Mouse (Mus musculus): ENCODE results near the gene Epb41l3. TPM values are rescaled to one million over a fixed set of nuclear protein-coding genes. Genes with fewer than 3 reads are reported as not detected.

The Epb41l3 gene
- total RNA-seq, 2 experiments from 2014 or later = 28.7 to 29.0 TPM

DNA sequence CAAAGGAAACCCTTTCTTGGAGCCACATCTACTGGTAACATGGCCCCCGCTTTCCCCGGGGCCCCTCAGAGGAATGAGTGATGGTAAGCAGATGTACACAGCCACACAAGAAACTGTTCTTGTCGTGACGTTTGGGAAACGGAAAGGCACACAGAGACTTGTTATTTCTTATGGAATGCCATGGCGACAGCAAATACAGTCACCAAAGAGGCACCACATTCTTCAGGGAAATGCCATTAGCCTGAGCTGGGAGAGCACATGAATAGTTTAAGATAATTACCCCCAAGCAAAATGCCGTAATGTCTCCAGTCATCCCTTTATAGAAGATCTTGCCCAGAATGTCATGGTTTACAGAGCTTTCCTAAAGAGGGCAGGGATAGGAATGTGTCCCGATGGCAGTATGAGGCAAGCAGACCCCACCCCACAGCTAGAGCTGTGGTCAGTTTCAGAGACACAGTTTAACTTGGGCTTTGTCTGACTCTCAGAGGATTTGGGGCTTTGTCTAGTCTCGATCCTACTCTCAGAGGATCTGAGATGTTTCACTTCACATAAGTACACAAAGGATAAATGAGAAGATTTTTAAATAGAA, 152.0 kb downstream of the Epb41l3 start:
- intact Hi-C loops (cut with DNase I) = no loop called here
- no peak for DNase-seq

DNA sequence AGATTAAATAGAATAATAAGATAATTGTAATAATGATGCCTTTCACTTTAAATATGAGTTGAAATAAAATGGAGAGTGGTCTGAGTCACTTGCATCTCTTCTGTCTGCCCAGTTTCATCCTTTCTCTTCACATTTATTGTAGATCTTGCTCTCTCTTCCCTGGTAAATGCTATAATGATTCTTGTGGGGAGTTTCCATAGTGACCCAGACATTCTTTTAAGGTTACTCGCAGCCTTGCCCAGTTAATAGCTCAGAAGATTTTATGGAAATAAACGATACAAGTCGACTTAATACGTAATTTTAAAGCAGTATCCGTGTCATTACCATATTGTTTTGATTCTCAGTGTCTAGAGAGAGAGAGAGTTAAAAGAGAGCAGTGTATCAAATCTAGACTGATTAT, 154.0 kb downstream of the Epb41l3 start:
- no peak for DNase-seq
- intact Hi-C loops (cut with DNase I) = no loop called here

DNA sequence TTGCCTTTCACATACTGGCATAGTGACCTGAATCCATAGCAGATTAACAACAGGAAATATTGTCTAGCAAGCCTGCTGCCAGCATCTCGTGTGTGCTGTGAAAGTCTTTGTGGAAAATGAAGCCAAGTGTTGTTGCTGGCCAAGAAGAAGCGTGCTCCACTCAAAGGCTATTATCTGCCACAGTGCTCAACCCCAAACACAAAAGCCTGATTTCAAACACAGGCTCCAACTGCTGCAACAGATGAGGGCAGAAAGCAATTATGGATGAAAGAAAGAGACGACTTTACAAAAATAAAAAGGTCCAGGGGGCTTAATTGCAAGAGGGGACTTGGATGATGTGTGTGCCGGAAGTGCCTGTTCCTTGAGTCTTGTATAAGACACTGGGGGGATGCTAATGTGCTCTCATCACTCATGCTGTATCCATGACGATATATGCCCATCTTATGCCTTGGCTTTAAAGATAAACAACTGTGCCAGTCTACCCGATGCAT, 154.7 kb downstream of the Epb41l3 start:
- peak; percentile 11 to 23 for DNase-seq
- intact Hi-C loops (cut with DNase I) = no loop called here

DNA sequence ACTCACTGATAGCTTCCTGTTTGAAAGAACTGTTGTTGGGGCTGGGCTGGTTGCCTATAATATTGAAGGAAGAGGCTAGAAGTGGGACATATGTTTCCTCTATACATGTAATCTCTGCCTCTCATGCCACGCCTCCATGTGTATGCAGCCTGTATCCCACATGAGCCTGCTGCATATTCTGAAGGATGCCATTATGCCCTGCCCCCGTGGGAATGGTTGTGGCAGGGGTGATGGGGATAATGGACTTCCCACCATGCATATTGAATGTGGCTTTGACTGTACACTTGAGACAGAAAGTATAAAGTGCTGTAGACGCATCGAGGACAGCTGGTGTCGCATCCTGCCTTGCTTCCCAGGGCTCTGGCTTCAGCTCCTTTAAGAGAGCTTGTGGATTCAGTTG, 155.9 kb downstream of the Epb41l3 start:
- intact Hi-C loops (cut with DNase I) = no loop called here

DNA sequence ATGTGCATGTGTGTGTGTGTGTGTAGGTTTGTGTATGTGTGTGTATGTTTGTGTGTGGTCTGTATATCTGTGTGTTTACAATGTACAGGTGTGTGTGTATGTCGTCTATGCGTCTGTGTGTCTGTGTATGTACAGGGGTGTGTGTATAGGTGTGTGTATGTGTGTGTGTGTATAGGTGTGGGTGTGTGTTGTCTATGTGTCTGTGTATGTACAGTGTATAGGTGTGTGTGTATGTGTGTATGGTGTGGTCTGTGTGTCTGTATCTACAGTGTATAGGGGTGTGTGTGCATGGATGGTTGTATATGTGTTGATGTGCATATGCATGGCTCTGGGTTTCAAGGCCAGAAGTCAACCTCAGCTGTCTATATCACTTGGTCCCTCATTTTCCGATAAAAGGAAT, 161.7 kb downstream of the Epb41l3 start:
- no peak for DNase-seq
- intact Hi-C loops (cut with DNase I) = no loop called here

More for the DNA sequence above, 155.9 kb downstream of the Epb41l3 start:
- DNase-seq = no peak

DNA sequence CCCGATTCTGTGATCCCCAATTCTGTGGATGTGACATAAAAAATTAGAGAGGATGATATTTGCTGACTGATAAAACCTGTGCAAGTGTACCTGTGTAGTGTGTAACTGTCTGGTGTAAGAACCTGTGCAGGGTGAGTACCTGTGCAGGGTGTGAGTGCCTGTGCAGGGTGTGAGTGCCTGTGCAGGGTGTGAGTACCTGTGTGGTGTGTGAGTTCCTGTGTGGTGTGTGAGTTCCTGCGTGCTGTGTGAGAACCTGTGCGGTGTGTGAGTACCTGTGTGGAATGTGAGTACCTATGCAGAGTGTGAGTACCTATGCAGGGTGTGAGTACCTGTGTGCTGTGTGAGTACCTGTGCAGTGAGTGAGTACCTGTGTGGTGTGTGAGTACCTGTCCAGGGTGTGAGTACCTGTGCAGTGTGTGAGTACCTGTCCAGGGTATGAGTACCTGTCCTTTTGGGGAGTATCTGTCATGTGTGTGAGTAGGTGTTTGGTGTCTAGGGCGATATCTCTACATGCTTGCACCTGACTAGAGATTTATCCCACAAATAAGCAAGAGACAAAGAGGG, 163.4 kb downstream of the Epb41l3 start:
- no peak for DNase-seq
- intact Hi-C loops (cut with DNase I) = no loop called here

DNA sequence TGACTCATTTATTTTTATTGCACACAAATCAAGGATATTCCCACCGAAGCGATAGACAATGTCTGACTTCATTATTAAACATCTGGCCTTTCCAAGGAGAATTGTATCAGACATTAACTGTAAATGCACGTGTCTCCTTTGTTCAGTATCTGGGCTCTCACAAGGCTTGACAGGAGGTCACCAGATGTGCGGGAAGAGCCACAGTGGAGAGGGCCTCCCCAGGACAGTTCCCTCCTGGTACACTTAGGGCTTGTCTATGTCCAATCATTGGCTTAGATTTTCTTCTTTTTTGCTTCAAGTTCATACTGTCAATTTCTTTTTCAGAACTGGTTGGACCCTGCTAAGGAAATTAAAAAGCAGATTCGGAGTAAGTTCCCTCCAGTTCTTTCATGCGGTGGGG, 163.9 kb downstream of the Epb41l3 start:
- intact Hi-C loops (cut with DNase I) = no loop called here
- DNase-seq = no peak

DNA sequence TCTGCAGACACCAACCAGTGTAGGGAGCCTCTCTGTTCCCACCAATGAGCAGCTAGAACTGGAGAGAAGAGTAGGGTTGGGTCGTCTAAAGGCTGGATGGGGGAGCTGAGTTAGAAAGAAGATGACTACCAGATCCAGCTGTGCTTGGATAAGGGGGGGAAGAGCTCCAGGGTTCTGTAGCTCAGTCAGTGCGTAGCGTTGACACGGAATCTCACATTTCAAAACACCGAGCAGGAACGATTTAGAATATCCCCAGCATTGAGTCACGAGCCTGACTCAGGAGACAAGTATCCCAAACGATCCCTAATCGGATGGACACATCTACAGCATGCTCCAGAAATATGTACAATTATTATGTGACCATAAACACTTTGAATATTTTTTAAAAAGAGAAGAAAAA, 180.4 kb downstream of the Epb41l3 start:
- DNase-seq = no peak
- intact Hi-C loops (cut with DNase I) = loop anchor here (5.0 kb wide), 1 partner anchor 99 kb away; no protein-coding TSS in a partner anchor

DNA sequence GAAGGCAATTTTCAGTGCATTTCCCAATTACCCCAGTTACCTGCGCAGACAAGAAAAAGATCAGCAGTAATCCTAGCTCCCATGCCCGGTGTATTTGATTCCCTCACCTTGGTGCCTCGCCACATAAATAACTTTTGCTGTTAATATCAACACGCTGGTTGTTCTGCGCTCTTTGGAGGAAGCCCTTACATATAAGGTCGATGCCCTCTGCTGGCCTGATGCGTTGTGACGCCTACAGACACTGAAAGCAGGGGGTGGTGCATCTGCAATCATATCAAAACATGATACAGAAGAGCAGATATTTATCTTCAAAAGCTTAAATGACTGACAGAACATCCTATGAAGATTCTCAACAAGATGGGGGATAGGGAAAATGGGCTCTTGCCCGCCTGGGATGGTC, 181.0 kb downstream of the Epb41l3 start:
- intact Hi-C loops (cut with DNase I) = loop anchor here (5.0 kb wide), 1 partner anchor 99 kb away; no protein-coding TSS in a partner anchor
- peak; percentile 37 to 60 for DNase-seq

DNA sequence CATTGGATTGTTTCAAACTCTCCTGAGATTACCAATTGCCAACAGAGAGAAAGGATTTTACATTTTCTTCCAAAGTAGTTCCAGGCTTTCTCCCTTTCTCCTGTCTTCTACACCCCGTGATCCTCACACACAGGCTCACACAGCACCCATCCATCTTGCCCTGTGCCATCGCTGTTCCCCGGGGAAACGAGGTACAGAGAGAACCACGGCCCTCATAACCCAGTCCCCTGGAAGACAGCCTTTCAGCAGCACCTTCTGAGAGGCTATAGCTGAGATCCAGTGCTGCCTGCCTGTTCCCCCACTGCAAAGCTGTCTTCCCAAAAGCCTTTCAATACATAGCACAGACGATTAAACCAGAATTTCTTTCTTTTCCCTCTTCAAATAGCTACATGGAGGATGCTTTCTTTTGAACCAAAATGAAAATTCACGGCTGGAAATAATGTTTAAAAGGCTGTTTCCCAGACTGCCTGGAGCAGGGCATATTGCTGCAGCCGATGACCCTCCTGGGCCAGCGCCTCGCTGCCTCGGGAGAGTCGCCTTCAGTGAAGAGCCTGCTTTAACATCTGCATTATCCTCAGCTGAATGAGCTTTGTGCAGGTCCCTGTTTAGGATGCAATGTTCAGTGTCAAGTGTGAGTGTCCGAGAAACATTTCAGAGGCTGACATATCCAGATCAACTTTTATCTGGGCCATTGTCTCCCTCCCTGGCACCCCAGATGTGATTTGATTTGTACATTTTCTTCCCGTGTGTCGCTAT, 188.5 kb downstream of the Epb41l3 start:
- DNase-seq = no peak
- intact Hi-C loops (cut with DNase I) = no loop called here

DNA sequence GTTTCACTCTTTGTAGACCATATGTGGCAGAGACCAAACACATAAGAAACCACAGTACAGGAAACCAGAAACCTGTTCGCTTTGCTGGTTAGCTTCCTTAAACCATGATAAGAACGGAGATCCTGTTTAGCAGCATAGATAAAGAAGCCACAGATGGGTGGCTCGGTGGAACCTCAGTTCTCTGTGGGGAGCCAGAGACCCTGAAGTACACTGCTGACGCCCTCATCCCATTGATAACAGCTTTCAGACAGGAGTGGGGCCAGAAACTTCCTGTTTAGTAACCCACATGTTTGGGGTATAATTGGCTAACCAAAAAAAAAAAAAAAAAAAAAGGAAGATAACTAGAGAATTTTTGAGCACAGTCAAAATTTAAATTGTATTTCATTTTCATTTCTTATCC, 189.7 kb downstream of the Epb41l3 start:
- intact Hi-C loops (cut with DNase I) = no loop called here

DNA sequence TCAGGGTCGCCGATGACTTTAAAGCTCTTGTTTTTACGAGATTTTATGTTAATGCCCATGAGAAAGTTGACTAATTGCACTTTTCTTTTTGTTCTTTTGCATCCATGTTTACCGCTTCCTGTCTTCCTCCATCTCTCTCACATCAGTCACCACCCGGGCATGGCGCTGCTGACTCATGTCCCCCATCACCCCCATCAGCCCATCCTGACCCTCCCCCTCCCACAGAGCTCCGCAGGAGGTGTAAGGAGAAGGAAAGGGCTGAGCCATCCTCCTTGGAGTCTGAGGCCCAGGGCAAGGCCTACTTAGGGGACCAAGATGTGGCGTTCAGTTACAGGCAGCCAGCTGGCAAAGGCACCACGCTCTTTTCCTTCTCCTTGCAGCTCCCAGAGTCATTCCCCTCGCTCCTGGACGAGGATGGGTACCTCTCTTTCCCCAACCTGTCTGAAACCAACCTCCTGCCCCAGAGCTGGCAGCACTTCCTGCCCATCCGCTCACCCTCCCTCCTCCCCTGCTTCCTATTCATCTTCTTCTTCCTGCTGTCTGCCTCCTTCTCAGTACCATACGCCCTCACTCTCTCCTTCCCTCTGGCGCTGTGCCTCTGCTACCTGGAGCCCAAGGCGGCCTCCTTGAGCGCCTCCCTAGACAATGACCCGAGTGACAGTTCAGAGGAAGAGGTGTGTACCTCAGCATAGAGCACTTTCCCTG, 190.4 kb downstream of the Epb41l3 start:
- no peak for DNase-seq
- intact Hi-C loops (cut with DNase I) = no loop called here

More for the DNA sequence above, 189.7 kb downstream of the Epb41l3 start:
- no peak for DNase-seq

DNA sequence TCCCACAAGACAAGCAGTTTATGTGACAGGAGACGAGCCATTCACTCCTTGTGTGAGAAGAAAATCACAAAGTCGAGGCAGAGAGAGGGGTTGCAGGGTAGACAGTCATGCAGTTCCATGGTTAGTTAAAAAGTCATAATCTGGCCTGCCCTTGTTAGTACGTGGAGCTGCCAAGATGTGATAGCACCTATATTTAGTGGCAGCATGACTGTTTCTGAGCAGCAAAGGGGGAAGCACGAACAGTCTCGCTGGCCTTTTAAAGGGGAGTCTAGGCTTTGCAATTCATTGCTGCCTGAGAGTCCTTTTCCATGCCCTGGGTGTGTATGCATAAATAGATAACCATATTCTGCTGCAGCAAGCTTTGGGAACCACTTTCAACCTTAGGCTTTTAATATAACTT, 191.5 kb downstream of the Epb41l3 start:
- intact Hi-C loops (cut with DNase I) = no loop called here
- peak in 1 of 2 experiments; percentile 36 for DNase-seq

DNA sequence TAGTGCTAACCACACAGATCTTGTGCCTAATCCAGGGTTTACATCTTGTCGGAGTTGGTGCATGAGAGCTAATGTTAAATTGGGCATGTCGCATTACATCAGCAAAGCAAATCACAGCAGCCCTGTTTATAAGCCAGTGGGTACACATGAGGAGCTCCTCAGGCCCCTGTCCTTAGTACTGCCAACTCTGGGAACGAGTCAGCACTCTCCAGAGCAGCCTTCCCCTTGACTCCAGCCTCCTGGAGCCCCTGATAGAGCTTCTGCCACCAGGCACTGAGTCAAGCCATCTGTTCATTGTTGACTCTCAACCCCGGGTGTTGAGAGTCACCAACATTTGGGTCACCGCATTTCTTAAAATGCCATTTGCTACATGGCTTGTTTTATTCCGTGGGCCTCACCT, 192.0 kb downstream of the Epb41l3 start:
- peak; percentile 64 to 72 for DNase-seq
- intact Hi-C loops (cut with DNase I) = no loop called here

DNA sequence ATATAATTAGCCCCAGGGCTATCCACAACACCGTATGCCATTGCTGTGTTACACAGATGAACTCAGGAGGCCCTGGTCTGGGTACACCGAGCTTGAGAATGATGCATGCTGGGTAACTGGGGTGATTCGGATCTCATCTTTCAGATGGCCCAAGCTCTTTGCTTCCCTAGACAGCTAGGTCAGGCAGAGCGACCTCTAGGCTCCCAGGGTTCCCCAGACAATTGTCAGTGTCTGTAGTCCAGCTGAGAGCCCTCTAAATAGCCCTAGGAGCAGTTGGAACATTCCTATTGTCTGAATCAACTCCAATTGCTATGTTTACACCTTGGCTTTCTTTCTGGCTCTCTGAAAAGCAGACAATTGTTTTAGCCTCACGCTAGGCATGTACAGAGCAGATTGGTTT, 201.9 kb downstream of the Epb41l3 start:
- peak; percentile 40 for DNase-seq
- intact Hi-C loops (cut with DNase I) = no loop called here

DNA sequence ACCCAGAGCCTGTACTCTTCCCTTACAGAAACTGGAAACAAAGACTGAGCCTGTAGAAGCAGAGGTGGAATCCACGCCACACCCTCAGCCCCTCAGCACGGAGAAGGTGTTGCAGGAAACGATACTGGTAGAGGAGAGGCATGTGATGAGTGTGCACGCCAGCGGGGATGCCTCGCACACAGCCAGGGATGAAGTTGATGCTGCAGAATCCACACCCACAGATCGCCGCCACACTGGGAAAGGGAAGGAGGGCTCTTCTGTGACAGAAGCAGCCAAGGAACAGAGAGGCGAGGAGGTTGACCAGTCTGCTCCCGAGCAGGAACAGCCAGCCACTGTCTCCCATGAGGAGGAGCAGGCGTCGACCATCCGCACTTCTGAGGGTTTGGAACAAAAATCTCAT, 209.0 kb downstream of the Epb41l3 start:
- no peak for DNase-seq
- intact Hi-C loops (cut with DNase I) = no loop called here

DNA sequence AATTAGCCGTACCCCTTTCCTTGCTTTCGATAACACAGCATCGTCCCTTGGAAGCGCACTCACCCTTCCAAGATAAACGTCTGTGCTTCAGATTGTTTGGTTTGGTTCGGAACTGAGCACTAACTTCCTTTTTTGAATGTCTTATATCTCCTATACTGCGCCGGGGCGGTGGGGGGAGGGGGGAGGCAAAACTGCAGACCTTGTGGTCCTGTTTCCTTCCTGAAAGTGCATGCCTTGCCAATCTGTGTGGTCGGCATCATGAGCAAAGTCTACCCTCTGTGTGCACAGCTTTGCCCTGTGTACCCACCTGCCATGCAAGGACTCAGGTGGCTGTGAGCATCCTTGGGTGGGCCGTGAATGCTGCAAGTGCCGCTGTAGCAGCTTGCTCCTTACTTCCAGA, 212.6 kb downstream of the Epb41l3 start:
- DNase-seq = no peak
- intact Hi-C loops (cut with DNase I) = no loop called here

DNA sequence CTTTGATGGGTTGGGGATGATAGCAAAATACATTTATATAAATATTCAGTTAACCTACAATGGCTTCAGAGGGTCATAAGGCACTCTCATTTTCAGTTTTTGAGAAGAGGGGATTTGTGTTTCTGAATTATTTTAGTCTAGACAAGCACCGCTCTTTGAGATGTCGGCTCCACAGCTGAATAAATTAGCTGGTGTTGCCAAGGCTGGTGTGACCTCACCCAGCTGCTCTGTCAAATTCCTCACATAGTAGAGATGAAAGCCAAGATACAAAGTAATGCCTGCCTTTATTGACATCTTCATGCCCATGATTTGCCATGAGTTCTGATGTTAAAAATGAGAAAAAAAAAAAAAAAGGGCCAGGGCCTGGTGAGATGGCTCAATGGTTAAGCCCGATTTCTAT, 214.8 kb downstream of the Epb41l3 start:
- intact Hi-C loops (cut with DNase I) = no loop called here
- no peak for DNase-seq

DNA sequence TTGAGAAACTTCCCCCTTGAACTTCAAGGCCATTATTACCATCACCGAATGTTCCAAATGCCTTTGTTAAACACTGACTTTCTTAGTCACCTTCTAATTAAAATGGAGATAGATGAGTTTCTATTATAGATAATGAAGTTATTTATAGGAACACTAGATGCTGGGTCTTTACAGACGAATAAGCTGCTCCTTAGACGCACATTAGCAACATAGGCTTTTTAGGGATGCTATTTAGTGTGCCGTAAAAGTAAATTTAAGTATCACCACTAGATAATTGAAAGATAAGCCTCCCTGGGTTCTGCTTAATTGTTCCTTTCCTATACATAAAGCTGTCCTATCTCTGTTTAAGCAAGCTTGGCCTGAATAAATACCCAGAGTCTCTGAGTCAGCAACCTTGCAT, 226.1 kb downstream of the Epb41l3 start:
- no peak for DNase-seq
- intact Hi-C loops (cut with DNase I) = no loop called here

DNA sequence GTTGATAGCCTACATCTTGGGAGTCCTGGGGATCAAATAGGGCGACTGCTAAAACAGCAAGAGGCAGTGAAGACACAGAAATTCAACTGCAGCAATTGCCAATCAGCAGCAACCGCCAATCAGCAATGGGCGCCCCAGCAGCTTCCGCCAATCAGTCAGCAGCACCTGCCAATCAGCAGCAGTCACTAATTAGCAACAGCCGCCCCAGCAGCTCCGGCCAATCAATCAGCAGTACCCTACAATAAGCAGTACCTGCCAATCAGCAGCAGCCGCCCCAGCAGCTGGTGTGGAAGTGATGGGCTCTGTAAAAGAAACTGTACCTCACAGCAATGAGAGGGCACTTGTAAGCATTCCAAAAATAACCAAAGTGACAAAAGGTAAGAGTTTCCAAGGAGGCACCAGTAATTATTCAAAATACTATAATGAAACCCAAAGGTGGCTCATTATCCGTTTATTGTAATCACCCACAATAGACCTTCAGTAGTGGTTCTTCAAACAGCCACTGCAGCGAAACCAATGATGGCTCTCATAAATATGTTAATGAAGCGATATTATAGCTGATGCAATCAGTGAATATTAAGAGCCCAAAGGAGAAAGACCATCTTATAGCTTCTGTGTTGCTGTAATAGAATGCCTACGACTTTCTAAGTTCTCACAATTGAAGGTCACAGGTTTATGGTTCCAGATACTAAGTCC, 228.2 kb downstream of the Epb41l3 start:
- intact Hi-C loops (cut with DNase I) = no loop called here
- no peak for DNase-seq

DNA sequence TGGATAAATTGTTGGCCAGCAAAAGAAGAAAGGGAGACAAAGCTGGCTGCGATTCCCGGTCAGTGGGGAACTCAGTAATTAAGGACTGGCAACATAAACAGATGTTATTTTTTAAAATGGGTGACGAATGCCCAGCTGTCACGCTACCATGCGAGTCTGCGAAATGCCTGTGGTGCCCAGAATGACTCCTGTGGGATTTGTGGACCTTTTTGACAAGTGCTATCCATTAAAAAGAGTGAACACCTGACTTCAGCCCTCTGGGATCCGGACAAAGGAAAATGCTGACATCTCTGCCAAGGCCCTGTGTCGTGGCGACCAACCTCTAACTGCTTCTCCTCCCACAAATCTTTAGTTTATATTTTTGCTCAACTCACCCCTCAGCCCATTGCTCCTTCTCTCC, 232.2 kb downstream of the Epb41l3 start:
- no peak for DNase-seq
- intact Hi-C loops (cut with DNase I) = no loop called here

Data from heart, postnatal 10 days (tissue).